Mouse (Mus musculus): ENCODE results near the gene Pdzk1. TPM values are rescaled to one million over a fixed set of nuclear protein-coding genes. Genes with fewer than 3 reads are reported as not detected.

The Pdzk1 gene
- polyA plus RNA-seq, 1 experiment from 2014 or later, result 0.06 TPM

DNA sequence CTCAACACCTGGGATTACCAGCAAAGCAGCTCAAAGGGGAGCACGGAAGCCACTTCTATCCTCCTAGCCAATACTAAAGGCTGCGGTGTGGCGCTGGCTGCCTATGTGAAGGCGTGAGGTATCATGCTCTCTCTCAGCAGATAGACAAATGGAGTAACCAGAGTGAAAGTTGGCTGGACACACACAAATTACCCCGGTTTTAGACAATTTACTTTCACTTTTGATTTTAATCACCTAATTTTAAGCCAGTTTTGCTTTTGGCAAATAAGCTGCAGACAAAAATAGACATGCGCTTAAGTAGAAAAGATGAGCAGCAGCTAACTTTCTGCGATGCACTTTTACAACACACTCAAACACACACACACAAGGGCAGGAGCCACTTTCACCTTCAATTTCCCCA, 54.6 kb downstream of the Pdzk1 start:
- ATAC-seq (no peak), DNase-seq (ENCODE audit: low spot score) (no peak)
- no peaks in the 10 kb centered on the region for H3K9me3 ChIP-seq (ENCODE audit: low read length)
- H3K4me2 ChIP-seq (replicated peaks; ENCODE audit: low read depth, low read length), result no peak overlapping the region
- H3K36me3 ChIP-seq (ENCODE audit: insufficient read depth, low read length), result peaks cover 20% of the 10 kb centered on the region; the same call in 1 of the 2 replicates
- no peak for TF ChIP-seq EP300 (IDR thresholded peaks at IDR 0.05)
- TF ChIP-seq CTCF (IDR thresholded peaks at IDR 0.05), result no peak
- H3K9ac ChIP-seq (replicated peaks; ENCODE audit: low read depth), result no peak overlapping the region
- no peaks in the 10 kb centered on the region for H3K27me3 ChIP-seq (replicated peaks; ENCODE audit: insufficient read depth, low read length)
- no peak overlapping the region for H3K4me3 ChIP-seq (ENCODE audit: low read depth, low read length)
- no peaks in the 10 kb centered on the region for H3K4me1 ChIP-seq (ENCODE audit: insufficient read depth, low read depth, low read length)
- WGBS, result 91% methylated on average over 7 of the region's 7 CpGs
- H3K27ac ChIP-seq (ENCODE audit: low read length), result no peak overlapping the region

DNA sequence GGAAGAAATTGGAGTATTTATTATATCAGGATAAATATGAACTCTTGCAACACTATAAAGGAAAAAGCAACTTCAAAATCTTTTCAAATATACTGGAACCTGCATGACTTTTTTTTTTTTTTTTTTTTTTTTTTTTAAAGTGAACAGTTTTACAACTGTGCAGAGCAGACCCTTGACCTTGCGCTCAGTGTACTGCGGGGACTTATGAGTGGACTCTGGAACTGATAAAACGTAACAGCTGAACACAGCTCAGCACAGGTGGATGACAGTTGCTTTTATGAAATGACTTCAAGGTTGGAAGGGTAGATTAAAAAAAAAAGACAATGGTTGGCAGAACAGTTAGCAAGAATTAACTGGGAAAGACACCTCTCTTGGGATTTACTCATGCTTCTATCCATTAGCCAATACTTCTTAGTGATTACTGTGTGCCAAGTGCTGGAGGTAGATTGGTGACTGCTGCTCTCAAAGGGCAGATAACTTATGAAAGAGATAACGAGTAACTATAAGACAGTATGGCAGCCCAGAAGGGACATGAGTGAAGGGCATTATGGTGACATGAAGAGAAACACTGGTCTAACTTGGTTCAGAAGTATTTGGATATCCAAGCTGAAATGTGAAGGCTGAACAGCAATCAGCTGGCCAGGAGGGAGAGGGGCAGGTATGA, 73.4 kb downstream of the Pdzk1 start:
- DNase-seq (ENCODE audit: low spot score), result no peak
- WGBS, result 82% methylated on average over 4 of the region's 4 CpGs
- Histone ChIP-seq H3K9me3 (ENCODE audit: low read length) (no peaks in the 10 kb centered on the region), H3K9ac (replicated peaks; ENCODE audit: low read depth) (no peak overlapping the region), H3K27me3 (replicated peaks; ENCODE audit: insufficient read depth, low read length) (no peaks in the 10 kb centered on the region), H3K4me3 (ENCODE audit: low read depth, low read length) (no peak overlapping the region), H3K36me3 (ENCODE audit: insufficient read depth, low read length) (no peaks in the 10 kb centered on the region), H3K4me1 (ENCODE audit: insufficient read depth, low read depth, low read length) (no peaks in the 10 kb centered on the region), H3K4me2 (replicated peaks; ENCODE audit: low read depth, low read length) (no peak overlapping the region), H3K27ac (ENCODE audit: low read length) (no peak overlapping the region)
- no peak for TF ChIP-seq CTCF (IDR thresholded peaks at IDR 0.05)
- TF ChIP-seq EP300 (IDR thresholded peaks at IDR 0.05), result no peak
- no peak for ATAC-seq

DNA sequence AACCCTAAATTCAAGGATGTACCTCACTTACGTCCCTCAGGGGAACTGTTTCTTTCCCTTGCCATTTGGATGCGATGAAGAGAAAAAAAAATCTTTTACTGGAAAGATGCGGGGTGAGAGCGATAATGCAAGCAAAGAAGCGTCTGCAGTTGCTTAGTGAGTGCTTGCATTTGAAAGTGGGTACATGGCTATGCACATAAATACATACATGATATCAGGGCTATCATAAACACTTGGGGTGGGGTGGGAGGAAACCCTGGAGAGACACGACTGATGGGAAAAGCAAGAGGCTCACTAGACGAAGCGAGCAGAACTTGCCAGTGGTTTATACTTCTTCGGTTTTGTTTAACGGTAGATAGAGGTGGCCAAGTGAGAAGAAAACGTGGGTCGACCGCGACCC, 75.3 kb downstream of the Pdzk1 start, which contains the start of gene Gja5:
Gja5 (plus strand) TSS at position 301 of the 400 bp plus-strand sequence.
- no peaks in the 10 kb centered on the region for H3K27me3 ChIP-seq (replicated peaks; ENCODE audit: insufficient read depth, low read length)

DNA sequence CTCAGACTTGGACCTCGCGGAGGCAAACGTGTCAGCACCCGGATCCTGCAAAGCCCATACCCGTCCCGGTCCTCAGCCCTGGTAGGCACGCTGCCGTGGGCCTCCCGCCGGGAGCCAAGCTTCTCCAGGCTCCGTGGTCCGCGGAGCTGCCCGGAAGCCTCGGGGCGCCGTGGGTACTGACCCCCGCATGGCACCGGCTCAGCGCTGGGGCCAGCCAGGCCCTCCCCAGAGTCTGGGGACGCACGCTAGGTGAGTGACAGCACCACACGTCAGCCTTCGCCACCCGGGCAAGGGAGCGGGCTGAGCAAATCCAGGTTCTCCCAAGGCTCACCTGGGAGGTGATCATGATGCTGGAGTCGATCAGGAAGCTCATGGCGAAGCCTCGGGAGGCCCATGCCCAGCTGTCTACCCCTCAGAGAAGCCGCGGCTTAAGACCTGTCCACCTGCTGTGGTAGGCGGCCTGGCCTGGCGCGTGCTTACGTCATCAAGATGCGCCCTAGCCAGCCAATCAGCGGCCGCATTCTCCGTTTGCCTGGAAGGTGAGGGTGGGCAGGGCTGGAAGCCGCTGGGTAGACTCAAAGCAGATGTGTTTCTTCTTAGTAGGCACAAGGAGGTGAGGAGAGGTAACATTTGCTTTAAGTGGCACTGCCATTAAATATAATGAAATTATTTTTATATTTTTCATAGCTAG, 75.9 kb downstream of the Pdzk1 start, which contains the start of gene Gpr89:
Gpr89 (minus strand) TSS at position 496 of the 691 bp plus-strand sequence.
- WGBS, result under 1% methylated on average over 40 of the region's 40 CpGs
- DNase-seq (ENCODE audit: low spot score) (peak; percentile 95), ATAC-seq (peak; percentile 99)
- Histone ChIP-seq H3K27ac (ENCODE audit: low read length) (no peak within 1 kb of the TSS), H3K9ac (replicated peaks; ENCODE audit: low read depth) (peak within 1 kb of the TSS; percentile 71), H3K9me3 (ENCODE audit: low read length) (no peaks in the 10 kb centered on the region), H3K36me3 (ENCODE audit: insufficient read depth, low read length) (no peaks in the 10 kb centered on the region), H3K4me3 (ENCODE audit: low read depth, low read length) (peak within 1 kb of the TSS; percentile 73), H3K4me1 (ENCODE audit: insufficient read depth, low read depth, low read length) (no peaks in the 10 kb centered on the region), H3K27me3 (replicated peaks; ENCODE audit: insufficient read depth, low read length) (no peaks in the 10 kb centered on the region), H3K4me2 (replicated peaks; ENCODE audit: low read depth, low read length) (peak within 1 kb of the TSS; percentile 94)
- TF ChIP-seq CTCF (IDR thresholded peaks at IDR 0.05) (no peak), EP300 (IDR thresholded peaks at IDR 0.05) (no peak)

More for the DNA sequence above, 75.3 kb downstream of the Pdzk1 start, which contains the start of gene Gja5:
- H3K9me3 ChIP-seq (ENCODE audit: low read length), result no peaks in the 10 kb centered on the region
- H3K27ac ChIP-seq (ENCODE audit: low read length), result no peak within 1 kb of the TSS
- DNase-seq (ENCODE audit: low spot score), result no peak
- H3K4me1 ChIP-seq (ENCODE audit: insufficient read depth, low read depth, low read length), result no peaks in the 10 kb centered on the region
- TF ChIP-seq EP300 (IDR thresholded peaks at IDR 0.05), result no peak
- no peak for TF ChIP-seq CTCF (IDR thresholded peaks at IDR 0.05)
- no peak for ATAC-seq
- WGBS, result 11% methylated on average over 14 of the region's 14 CpGs
- H3K36me3 ChIP-seq (ENCODE audit: insufficient read depth, low read length), result no peaks in the 10 kb centered on the region
- H3K4me3 ChIP-seq (ENCODE audit: low read depth, low read length), result peak within 1 kb of the TSS; percentile 73
- H3K4me2 ChIP-seq (replicated peaks; ENCODE audit: low read depth, low read length), result peak within 1 kb of the TSS; percentile 94
- peak within 1 kb of the TSS; percentile 71 for H3K9ac ChIP-seq (replicated peaks; ENCODE audit: low read depth)

DNA sequence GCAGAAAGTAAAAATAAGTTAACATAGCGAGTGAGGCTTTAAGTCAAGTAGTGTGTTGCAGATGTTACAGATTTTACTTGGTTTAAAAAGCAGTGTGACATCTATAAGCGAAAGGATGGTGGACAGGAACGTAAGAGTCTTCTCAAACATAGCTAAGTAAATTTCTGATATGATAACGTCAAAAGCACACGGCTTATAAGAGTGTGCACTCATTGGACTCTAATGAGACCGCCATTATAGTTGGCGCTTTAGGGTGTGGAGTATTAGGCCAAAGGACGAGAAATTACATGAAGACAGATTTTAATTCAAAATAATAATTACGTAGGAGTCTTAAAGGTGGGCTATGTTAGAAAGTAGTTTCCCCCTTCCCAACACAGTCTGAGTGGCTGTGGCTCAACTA, 76.5 kb downstream of the Pdzk1 start:
- Histone ChIP-seq H3K27ac (ENCODE audit: low read length) (no peak overlapping the region), H3K36me3 (ENCODE audit: insufficient read depth, low read length) (no peaks in the 10 kb centered on the region), H3K4me2 (replicated peaks; ENCODE audit: low read depth, low read length) (peak overlapping the region; percentile 94), H3K4me3 (ENCODE audit: low read depth, low read length) (peak overlapping the region; percentile 73), H3K9me3 (ENCODE audit: low read length) (no peaks in the 10 kb centered on the region), H3K27me3 (replicated peaks; ENCODE audit: insufficient read depth, low read length) (no peaks in the 10 kb centered on the region), H3K4me1 (ENCODE audit: insufficient read depth, low read depth, low read length) (no peaks in the 10 kb centered on the region), H3K9ac (replicated peaks; ENCODE audit: low read depth) (no peak overlapping the region)
- DNase-seq (ENCODE audit: low spot score), result no peak
- no peak for ATAC-seq
- no peak for TF ChIP-seq EP300 (IDR thresholded peaks at IDR 0.05)
- TF ChIP-seq CTCF (IDR thresholded peaks at IDR 0.05), result no peak
- 39% methylated on average over 9 of the region's 9 CpGs for WGBS

Other genes starting within 250 kb of the Pdzk1 start
- 36.7 and 43.2 TPM in 2 replicates for gene Polr3gl, start 235.1 kb upstream of the Pdzk1 start, polyA plus RNA-seq (2015; fragmentation: Nextera tagmentation; extraction: Ambion mirVana)
- gene Ankrd34a, start 232.6 kb upstream of the Pdzk1 start, polyA plus RNA-seq (2015; fragmentation: Nextera tagmentation; extraction: Ambion mirVana), result 0.18 and 0.37 TPM in 2 replicates
- gene Lix1l, start 228.1 kb upstream of the Pdzk1 start, polyA plus RNA-seq (2015; fragmentation: Nextera tagmentation; extraction: Ambion mirVana), result 5.4 TPM in 2 replicates
- 90.3 and 91.4 TPM in 2 replicates for gene Rbm8a, start 199.4 kb upstream of the Pdzk1 start, polyA plus RNA-seq (2015; fragmentation: Nextera tagmentation; extraction: Ambion mirVana)
- 49.8 and 56.6 TPM in 2 replicates for gene Pex11b, start 193.9 kb upstream of the Pdzk1 start, polyA plus RNA-seq (2015; fragmentation: Nextera tagmentation; extraction: Ambion mirVana)
- not detected in 2 replicates for gene Gm42957, start 193.8 kb upstream of the Pdzk1 start, polyA plus RNA-seq (2015; fragmentation: Nextera tagmentation; extraction: Ambion mirVana)
- 0.31 TPM in 2 replicates for gene Itga10, start 183.7 kb upstream of the Pdzk1 start, polyA plus RNA-seq (2015; fragmentation: Nextera tagmentation; extraction: Ambion mirVana)
- gene Ankrd35, start 159.2 kb upstream of the Pdzk1 start, polyA plus RNA-seq (2015; fragmentation: Nextera tagmentation; extraction: Ambion mirVana), result 0.42 and 0.44 TPM in 2 replicates
- 26.9 and 31.1 TPM in 2 replicates for gene Pias3, start 132.9 kb upstream of the Pdzk1 start, polyA plus RNA-seq (2015; fragmentation: Nextera tagmentation; extraction: Ambion mirVana)
- gene Nudt17, start 120.7 kb upstream of the Pdzk1 start, polyA plus RNA-seq (2015; fragmentation: Nextera tagmentation; extraction: Ambion mirVana), result 5.3 and 5.8 TPM in 2 replicates
- 17.9 and 19.2 TPM in 2 replicates for gene Polr3c, start 101.7 kb upstream of the Pdzk1 start, polyA plus RNA-seq (2015; fragmentation: Nextera tagmentation; extraction: Ambion mirVana)
- 42.8 and 43.3 TPM in 2 replicates for gene Rnf115, start 101.6 kb upstream of the Pdzk1 start, polyA plus RNA-seq (2015; fragmentation: Nextera tagmentation; extraction: Ambion mirVana)
- 0.39 and 0.42 TPM in 2 replicates for gene Cd160, start 67 bp downstream of the Pdzk1 start, polyA plus RNA-seq (2015; fragmentation: Nextera tagmentation; extraction: Ambion mirVana)
- 48.3 and 57.0 TPM in 2 replicates for gene Gja5, start 75.4 kb downstream of the Pdzk1 start, polyA plus RNA-seq (2015; fragmentation: Nextera tagmentation; extraction: Ambion mirVana)
- 20.9 and 26.4 TPM in 2 replicates for gene Gpr89, start 76.1 kb downstream of the Pdzk1 start, polyA plus RNA-seq (2015; fragmentation: Nextera tagmentation; extraction: Ambion mirVana)
- not detected in 2 replicates for gene Gja8, start 96.7 kb downstream of the Pdzk1 start, polyA plus RNA-seq (2015; fragmentation: Nextera tagmentation; extraction: Ambion mirVana)